Mouse (Mus musculus): Measurements from ENCODE around the gene Sars2. TPM values are rescaled to one million over a fixed set of nuclear protein-coding genes. Genes with fewer than 3 reads are reported as not detected.

Gene Sars2
- polyA plus RNA-seq, 1 experiment from 2014 or later: 23.2 TPM

DNA sequence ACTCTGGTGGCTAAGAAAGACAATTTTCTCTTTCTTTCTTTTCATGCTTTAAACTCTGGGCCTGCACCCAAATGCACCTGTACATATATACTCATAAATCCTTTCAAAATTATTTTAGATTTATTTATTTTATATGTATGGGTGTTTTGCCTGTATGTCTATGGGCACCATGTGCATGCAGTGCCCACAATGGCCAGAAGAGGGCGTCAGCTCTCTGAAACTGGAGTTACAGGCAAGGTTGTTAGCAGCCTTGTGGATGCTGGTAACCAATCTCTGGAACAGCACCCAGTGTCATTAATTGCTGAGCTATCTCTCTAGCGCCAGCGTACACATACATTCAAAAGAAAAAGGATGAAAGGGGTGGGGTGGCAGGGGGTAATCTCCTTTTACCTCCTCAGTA lies 30.8 kb upstream of the Sars2 start:
- Histone ChIP-seq H3K9ac (no peak overlapping the region), H3K4me3 (no peak overlapping the region), H3K4me1 (replicated peaks) (peaks cover 27% of the 10 kb centered on the region), H3K27me3 (replicated peaks) (no peaks in the 10 kb centered on the region), H3K27ac (ENCODE audit: poor library complexity, severe bottlenecking) (no peak overlapping the region), H3K4me2 (no peak overlapping the region), H3K9me3 (replicated peaks) (peaks cover 6% of the 10 kb centered on the region), H3K36me3 (no peaks in the 10 kb centered on the region)
- WGBS: 66% methylated on average over 3 of the region's 3 CpGs
- no peak for ATAC-seq (ENCODE audit: insufficient number of reproducible peaks, low FRiP score)

DNA sequence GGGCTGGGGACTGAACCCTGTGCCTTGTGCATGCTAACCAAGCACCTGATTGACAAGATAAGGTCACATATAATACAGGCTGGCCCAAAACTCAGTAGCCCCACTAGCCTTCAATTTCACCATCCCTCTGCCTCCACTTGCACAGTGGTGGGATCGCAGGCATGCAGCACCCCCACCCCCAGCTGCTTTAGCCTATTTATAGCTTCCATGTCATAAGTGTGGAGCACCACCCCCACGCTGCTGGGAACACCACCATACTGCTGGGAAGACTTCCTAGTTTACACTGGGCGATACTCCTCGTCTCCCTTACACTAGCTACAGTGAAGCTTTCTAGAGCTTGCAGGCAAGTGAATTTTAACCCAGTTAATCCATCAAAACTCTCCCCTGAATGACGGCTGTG lies 27.1 kb upstream of the Sars2 start:
- Histone ChIP-seq H3K4me2 (no peak overlapping the region), H3K27me3 (replicated peaks) (no peaks in the 10 kb centered on the region), H3K9ac (no peak overlapping the region), H3K9me3 (replicated peaks) (no peaks in the 10 kb centered on the region), H3K4me1 (replicated peaks) (peaks cover 36% of the 10 kb centered on the region), H3K4me3 (no peak overlapping the region), H3K27ac (ENCODE audit: poor library complexity, severe bottlenecking) (no peak overlapping the region; the same call in 1 of the 2 replicates), H3K36me3 (no peaks in the 10 kb centered on the region)
- WGBS: 44% methylated on average over 5 of the region's 5 CpGs
- ATAC-seq (ENCODE audit: insufficient number of reproducible peaks, low FRiP score): no peak

DNA sequence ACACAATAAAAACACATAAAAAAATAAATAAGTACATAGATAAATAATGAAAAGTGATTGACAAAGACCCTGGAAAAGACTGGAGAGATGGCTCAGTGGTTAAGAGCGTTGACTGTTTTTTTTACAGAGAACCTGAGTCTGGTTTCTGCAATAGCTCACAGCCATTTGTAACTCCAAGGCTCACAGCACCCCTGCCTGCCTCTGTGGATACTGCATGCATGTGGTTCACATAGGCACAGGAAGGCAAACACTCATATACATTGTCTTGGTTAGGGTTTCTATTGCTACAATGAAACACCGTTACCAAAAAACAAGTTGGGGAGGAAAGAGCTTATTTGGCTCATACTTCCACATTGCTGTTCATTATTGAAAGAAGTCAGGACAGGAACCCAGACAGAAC lies 26.2 kb upstream of the Sars2 start:
- no peaks in the 10 kb centered on the region for H3K9me3 ChIP-seq (replicated peaks)
- H3K4me2 ChIP-seq: no peak overlapping the region
- H3K4me1 ChIP-seq (replicated peaks): peaks cover 36% of the 10 kb centered on the region
- no peak overlapping the region for H3K9ac ChIP-seq
- no peak overlapping the region for H3K4me3 ChIP-seq
- no peak overlapping the region for H3K27ac ChIP-seq (ENCODE audit: poor library complexity, severe bottlenecking)
- H3K27me3 ChIP-seq (replicated peaks): no peaks in the 10 kb centered on the region
- ATAC-seq (ENCODE audit: insufficient number of reproducible peaks, low FRiP score): no peak
- no peaks in the 10 kb centered on the region for H3K36me3 ChIP-seq
- WGBS: 94% methylated on average over 2 of the region's 2 CpGs

DNA sequence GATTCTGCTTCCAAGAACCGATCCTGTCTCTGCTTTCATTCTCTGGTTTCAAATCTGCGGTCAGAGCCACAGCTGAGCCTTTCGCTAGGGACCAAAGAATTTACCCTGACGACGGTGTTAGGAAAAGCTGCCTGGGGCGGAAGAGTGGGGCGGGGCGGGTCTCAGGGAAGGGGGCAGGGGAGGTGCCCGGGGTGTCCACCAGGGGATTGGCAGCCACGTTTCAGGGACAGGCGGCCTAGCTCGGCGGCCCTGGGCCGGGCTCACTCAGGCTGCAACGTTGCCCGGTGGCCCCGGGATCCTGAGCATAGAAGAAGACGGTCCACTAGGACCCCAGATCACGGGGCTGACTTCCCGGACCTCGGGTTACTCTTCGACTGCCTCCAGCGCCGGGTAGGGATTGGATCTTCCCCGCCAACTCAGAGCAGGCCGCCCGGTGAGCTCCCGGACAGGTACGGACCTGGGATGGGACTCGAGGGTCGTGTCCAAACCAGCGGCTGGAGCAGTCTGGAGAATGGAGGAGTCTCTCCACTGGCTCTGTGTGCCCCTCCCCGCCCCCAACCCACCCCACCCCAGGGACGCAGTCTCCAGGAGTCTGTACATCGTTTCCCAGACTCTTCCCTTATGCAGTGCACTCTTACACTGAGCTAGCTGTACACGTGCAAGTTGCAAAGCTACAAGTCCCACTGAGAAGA lies 25.1 kb upstream of the Sars2 start, which contains the start of gene Fbxo17:
Gene Fbxo17 (plus strand): TSS at position 215 of the 692 bp plus-strand sequence.
- 1% methylated on average over 36 of the region's 36 CpGs for WGBS
- Histone ChIP-seq H3K4me1 (replicated peaks) (peaks cover 39% of the 10 kb centered on the region), H3K4me3 (peak within 1 kb of the TSS; percentile 70), H3K4me2 (peak within 1 kb of the TSS; percentile 83), H3K27ac (ENCODE audit: poor library complexity, severe bottlenecking) (no peak within 1 kb of the TSS; the same call in 1 of the 2 replicates), H3K27me3 (replicated peaks) (no peaks in the 10 kb centered on the region), H3K36me3 (no peaks in the 10 kb centered on the region), H3K9ac (peak within 1 kb of the TSS; percentile 86), H3K9me3 (replicated peaks) (no peaks in the 10 kb centered on the region)
- ATAC-seq (ENCODE audit: insufficient number of reproducible peaks, low FRiP score): peak; percentile 80

DNA sequence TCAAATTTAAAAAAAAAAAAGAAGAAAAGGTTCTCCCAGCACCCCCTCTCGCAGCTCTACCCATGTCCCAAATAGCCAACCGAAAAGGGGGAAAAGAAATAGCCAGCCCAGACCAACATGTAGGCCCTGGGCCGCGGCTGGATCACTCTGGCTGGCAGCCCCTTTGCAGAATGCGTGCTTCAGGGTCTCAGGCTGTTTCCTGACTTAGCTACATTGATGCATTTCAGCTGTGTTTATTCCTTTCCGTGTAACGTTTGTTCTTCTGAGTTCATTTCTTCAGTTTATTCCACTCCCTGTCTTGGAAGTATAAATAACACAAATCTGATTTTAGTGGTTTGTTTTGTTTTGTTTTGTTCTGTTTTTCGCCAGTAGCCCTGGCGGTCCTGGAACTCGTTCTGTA lies 24.1 kb upstream of the Sars2 start:
- H3K9ac ChIP-seq: no peak overlapping the region
- H3K27ac ChIP-seq (ENCODE audit: poor library complexity, severe bottlenecking): no peak overlapping the region
- no peak overlapping the region; the same call in 1 of the 2 replicates for H3K4me2 ChIP-seq
- no peaks in the 10 kb centered on the region for H3K27me3 ChIP-seq (replicated peaks)
- no peak for ATAC-seq (ENCODE audit: insufficient number of reproducible peaks, low FRiP score)
- no peak overlapping the region for H3K4me3 ChIP-seq
- H3K36me3 ChIP-seq: peaks cover 3% of the 10 kb centered on the region; the same call in 1 of the 2 replicates
- 83% methylated on average over 10 of the region's 10 CpGs for WGBS
- peaks cover 34% of the 10 kb centered on the region for H3K4me1 ChIP-seq (replicated peaks)
- no peaks in the 10 kb centered on the region for H3K9me3 ChIP-seq (replicated peaks)

DNA sequence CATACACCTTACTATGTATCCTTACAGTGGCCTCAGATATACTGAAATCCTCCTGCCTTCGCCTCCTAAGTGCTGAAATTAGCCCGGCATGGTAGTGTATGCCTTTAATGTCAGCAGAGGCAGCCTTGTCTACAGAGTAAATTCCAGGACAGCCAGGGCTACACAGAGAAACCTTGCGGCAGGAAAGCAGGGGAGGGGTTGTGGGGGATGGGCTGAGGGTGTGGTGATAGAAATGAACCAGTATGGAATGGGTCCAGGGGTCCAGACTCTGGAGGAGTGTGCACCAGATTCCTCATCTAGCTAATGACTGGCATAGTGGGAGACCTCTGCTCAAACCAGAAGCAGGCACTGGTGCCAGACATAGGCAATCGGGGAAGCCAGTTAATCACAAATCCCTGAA lies 22.6 kb upstream of the Sars2 start:
- ATAC-seq (ENCODE audit: insufficient number of reproducible peaks, low FRiP score): no peak
- Histone ChIP-seq H3K4me3 (no peak overlapping the region), H3K36me3 (peaks cover 5% of the 10 kb centered on the region), H3K27me3 (replicated peaks) (no peaks in the 10 kb centered on the region), H3K4me2 (no peak overlapping the region), H3K9me3 (replicated peaks) (no peaks in the 10 kb centered on the region), H3K27ac (ENCODE audit: poor library complexity, severe bottlenecking) (no peak overlapping the region), H3K9ac (no peak overlapping the region), H3K4me1 (replicated peaks) (peaks cover 27% of the 10 kb centered on the region)
- WGBS: 22% methylated on average over 4 of the region's 4 CpGs

DNA sequence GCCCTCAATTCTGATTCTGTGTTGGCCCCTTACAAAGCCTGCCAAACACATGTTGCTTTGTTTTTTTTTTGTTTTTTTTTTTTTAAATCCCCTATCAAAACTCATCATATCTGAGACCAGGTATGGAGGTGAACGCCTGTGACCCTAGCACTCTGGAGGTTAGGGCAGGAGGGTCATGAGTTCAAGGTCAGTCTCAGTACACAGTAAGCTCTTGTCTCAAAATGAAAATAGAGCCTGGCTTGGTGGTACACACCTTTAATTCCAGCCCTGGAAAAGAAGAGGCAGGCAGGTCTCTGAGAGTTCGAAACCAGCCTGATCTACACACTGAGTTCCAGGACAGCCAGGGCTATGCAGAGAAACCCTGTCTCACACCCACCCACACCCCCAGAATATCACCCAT lies 22.1 kb upstream of the Sars2 start:
- Histone ChIP-seq H3K4me2 (no peak overlapping the region), H3K27ac (ENCODE audit: poor library complexity, severe bottlenecking) (no peak overlapping the region), H3K4me3 (no peak overlapping the region), H3K36me3 (peaks cover 10% of the 10 kb centered on the region), H3K9me3 (replicated peaks) (0 out of 2 replicates have a peak, but pooled peaks cover 4% of the 10 kb centered on the region), H3K4me1 (replicated peaks) (peaks cover 22% of the 10 kb centered on the region), H3K9ac (no peak overlapping the region), H3K27me3 (replicated peaks) (no peaks in the 10 kb centered on the region)
- no peak for ATAC-seq (ENCODE audit: insufficient number of reproducible peaks, low FRiP score)
- 72% methylated on average over 2 of the region's 2 CpGs for WGBS

DNA sequence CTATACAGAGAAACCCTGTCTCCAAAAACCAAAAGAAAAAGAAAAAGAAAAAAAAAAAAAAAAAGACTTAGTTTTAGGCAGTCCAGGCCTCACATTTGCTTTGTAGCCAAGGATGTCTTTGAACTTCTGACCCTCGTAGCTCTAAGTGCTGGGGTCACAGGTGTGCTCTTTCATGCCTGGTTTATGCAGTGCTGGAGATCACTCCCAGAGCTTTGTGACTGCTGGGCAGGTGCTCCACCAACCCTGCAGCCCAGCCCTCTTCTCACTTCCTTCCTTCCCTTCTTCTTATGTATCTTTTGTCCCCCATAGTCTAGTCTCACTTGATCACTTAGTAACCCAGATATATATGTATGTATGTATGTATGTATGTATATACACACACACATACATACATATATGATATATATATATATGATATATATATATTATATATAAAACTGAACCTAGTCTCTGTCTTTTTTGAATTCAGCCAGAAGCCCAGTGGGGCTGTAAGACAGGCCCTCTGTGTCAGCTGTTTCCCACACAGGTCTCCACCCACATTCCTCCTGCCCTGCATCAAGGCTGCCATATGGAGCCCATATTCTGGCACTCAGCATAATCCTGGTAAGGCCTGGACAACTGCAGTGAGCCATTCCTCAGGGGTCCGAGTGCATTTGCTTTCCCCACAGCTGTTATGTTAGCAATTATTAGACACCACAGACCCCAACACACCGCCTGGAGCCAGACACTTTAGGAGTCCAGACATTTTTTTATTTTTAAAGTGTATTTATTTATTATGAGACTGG lies 20.8 kb upstream of the Sars2 start:
- no peak overlapping the region for H3K27ac ChIP-seq (ENCODE audit: poor library complexity, severe bottlenecking)
- WGBS: 69% methylated on average over 3 of the region's 3 CpGs

DNA sequence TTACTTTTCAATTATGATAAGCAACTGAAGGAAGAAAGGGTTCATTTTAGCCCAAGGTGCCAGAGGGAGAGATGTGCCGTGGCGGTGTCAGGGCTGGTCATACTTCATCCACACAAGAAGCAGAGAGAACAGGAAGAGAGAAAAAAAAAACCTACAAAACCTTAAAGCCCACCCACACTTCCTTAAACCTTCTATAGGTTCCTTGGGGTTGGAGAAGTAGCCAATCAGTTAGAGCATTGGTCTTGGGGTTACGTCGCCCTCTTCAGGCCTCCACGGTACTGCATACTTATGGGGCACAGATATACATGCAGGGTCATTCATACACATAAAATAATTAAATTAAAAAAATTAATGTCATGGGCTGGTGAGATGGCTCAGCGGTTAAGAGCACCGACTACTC lies 19.7 kb upstream of the Sars2 start:
- no peak for ATAC-seq (ENCODE audit: insufficient number of reproducible peaks, low FRiP score)
- no peaks in the 10 kb centered on the region for H3K27me3 ChIP-seq (replicated peaks)
- peaks cover 12% of the 10 kb centered on the region for H3K4me1 ChIP-seq (replicated peaks)
- 89% methylated on average over 7 of the region's 7 CpGs for WGBS
- no peak overlapping the region for H3K27ac ChIP-seq (ENCODE audit: poor library complexity, severe bottlenecking)
- H3K9me3 ChIP-seq (replicated peaks): 0 out of 2 replicates have a peak, but pooled peaks cover 4% of the 10 kb centered on the region
- H3K4me2 ChIP-seq: no peak overlapping the region
- no peak overlapping the region for H3K9ac ChIP-seq
- H3K4me3 ChIP-seq: no peak overlapping the region
- peaks cover 20% of the 10 kb centered on the region for H3K36me3 ChIP-seq

More for the DNA sequence above, 20.8 kb upstream of the Sars2 start:
- Histone ChIP-seq H3K36me3 (peaks cover 20% of the 10 kb centered on the region), H3K9ac (no peak overlapping the region), H3K9me3 (replicated peaks) (0 out of 2 replicates have a peak, but pooled peaks cover 4% of the 10 kb centered on the region), H3K27me3 (replicated peaks) (no peaks in the 10 kb centered on the region), H3K4me3 (no peak overlapping the region), H3K4me1 (replicated peaks) (peaks cover 12% of the 10 kb centered on the region), H3K4me2 (no peak overlapping the region)
- ATAC-seq (ENCODE audit: insufficient number of reproducible peaks, low FRiP score): no peak

DNA sequence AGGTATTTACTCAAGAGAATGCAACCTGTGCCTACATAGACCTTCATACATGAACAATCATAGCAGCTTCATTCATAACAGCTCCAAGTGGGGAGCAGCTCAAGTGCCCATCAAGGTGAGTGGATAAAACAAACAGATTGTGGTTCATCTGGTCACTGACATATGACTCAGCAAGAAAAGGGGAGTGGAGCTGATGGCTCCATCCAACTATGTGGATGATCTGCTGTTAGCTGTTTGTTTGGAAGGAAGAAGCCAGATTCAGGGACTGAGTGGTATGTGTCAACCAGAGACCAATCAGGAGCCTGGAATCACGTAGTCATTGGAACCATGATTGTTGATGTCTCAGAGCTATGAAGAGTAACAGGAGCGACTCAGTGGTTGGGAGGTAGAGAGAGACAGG lies 17.2 kb upstream of the Sars2 start:
- Histone ChIP-seq H3K4me2 (no peak overlapping the region), H3K27ac (ENCODE audit: poor library complexity, severe bottlenecking) (no peak overlapping the region), H3K36me3 (peaks cover 20% of the 10 kb centered on the region), H3K9ac (no peak overlapping the region), H3K4me1 (replicated peaks) (peaks cover 3% of the 10 kb centered on the region; the same call in 1 of the 2 replicates), H3K27me3 (replicated peaks) (no peaks in the 10 kb centered on the region), H3K9me3 (replicated peaks) (0 out of 2 replicates have a peak, but pooled peaks cover 4% of the 10 kb centered on the region), H3K4me3 (no peak overlapping the region)
- whole genome bisulfite sequencing: 90% methylated on average over 2 of the region's 2 CpGs
- no peak for ATAC-seq (ENCODE audit: insufficient number of reproducible peaks, low FRiP score)

DNA sequence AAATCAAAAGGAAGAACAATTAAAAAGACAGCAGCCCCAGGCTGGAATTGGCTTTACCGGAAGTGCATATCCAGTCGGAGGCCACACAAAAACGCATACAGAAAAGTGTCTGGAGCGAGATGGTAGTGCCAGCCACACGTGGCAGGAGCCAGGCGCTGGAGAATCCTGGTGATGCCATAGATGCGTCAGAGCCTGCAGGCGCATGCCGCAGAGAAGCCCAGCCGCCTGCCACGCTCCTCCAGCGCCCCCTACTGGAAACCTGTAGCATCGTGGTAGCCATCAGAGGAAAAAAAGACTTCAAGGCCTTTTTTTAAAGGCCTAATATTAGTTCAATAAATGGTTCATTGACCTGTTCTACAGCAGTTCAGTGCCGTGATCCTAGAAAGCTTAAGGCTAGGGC lies 15.2 kb upstream of the Sars2 start:
- Histone ChIP-seq H3K4me2 (no peak overlapping the region), H3K9ac (no peak overlapping the region), H3K9me3 (replicated peaks) (peaks cover 13% of the 10 kb centered on the region), H3K4me1 (replicated peaks) (no peaks in the 10 kb centered on the region), H3K4me3 (no peak overlapping the region), H3K27ac (ENCODE audit: poor library complexity, severe bottlenecking) (no peak overlapping the region), H3K36me3 (peaks cover 29% of the 10 kb centered on the region), H3K27me3 (replicated peaks) (no peaks in the 10 kb centered on the region)
- 9% methylated on average over 14 of the region's 14 CpGs for WGBS
- ATAC-seq (ENCODE audit: insufficient number of reproducible peaks, low FRiP score): no peak

Measured in heart, embryonic 12.5 days (tissue).